Mouse (Mus musculus): ENCODE results near the gene Sugct. TPM values are rescaled to one million over a fixed set of nuclear protein-coding genes. Genes with fewer than 3 reads are reported as not detected.
A peak's percentile ranks its signal among the peaks of the same experiment; 100 is the strongest.

Sugct gene
- 0.63 and 1.1 TPM in 2 replicates for polyA plus RNA-seq (2012; rRNA removed)

DNA sequence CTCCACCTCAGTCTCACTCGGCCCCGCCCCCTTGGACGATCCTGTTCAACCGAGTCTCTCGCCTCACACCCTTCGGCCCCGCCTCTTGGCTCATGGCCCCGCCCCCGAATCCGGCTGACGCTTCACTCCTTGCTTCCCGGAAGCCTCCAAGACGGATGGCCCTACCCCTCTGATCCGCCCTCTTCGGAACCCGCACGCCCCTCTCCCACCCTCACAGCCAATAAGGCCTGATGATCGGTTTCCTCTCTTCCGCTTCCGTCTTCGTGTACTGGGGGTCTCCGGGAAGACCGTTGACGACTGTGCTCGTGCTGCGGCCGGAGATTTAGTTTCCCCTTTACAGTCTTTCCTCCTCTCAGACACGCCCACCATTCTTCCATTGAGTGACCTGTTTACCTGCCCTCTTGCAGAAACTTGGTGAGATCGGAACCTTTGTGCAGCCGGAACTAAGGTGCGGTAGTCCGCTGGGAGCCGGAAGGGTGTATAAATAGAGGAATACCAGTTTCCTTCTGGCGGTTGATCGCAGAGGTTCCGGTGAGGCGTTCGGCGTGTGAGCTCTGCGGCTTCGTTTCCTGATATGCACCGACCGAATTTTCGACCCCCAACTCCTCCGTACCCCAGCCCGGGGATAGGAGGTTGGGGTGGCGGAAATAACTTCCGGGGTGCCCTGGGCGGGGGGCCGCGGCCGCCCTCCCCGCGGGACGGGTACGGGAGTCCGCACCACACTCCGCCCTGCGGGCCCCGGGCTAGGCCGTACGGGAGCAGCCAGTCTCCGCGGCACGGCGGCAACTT, at the start of gene Sugct, which contains the start of gene Mplkip:
Gene Sugct (minus strand): TSS at position 643 of the 789 bp plus-strand sequence.
Gene Mplkip (plus strand): TSS at position 282 of the 789 bp plus-strand sequence.
- Histone ChIP-seq H3K4me1 (ENCODE audit: control insufficient read depth, insufficient read depth, low read length) (peaks cover 2% of the 10 kb centered on the region; the same call in 1 of the 2 replicates), H3K4me3 (replicated peaks; ENCODE audit: extremely low read depth, low read depth, low read length) (peak within 1 kb of the TSS; percentile 85)
- peak; percentile 69 for TF ChIP-seq POLR2A (IDR thresholded peaks at IDR 0.05; ENCODE audit: borderline replicate concordance, extremely low read depth, low read depth, low read length)
- no peak for TF ChIP-seq CTCF (IDR thresholded peaks at IDR 0.05; ENCODE audit: insufficient read depth, low read length)
- WGBS = under 1% methylated on average over 65 of the region's 66 CpGs
- DNase-seq = peak; percentile 100

DNA sequence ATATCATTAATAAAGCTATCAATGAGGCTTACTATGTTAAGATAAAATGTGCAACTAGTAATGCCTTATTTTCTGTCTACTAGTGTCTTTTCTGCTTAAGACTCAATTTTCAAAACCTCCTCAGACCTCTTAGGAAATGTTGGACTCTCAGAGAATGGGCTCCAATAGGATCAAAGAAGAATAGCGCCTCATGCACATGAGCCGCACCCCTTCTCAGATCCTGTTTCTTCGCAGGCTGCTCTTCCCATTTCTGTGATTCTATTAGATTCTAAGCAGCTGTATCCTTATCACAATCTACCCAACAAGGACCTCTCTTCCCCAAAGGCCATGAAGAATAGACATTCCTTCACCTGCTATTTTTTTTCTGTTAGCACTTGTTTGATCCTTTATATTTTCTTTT, 33.4 kb upstream of the Sugct start:
- H3K4me1 ChIP-seq (ENCODE audit: control insufficient read depth, insufficient read depth, low read length) = no peaks in the 10 kb centered on the region
- DNase-seq = no peak
- no peak for TF ChIP-seq CTCF (IDR thresholded peaks at IDR 0.05; ENCODE audit: insufficient read depth, low read length)
- no peak for TF ChIP-seq POLR2A (IDR thresholded peaks at IDR 0.05; ENCODE audit: borderline replicate concordance, extremely low read depth, low read depth, low read length)
- H3K4me3 ChIP-seq (replicated peaks; ENCODE audit: extremely low read depth, low read depth, low read length) = no peak overlapping the region
- 87% methylated on average over 3 of the region's 3 CpGs for WGBS

DNA sequence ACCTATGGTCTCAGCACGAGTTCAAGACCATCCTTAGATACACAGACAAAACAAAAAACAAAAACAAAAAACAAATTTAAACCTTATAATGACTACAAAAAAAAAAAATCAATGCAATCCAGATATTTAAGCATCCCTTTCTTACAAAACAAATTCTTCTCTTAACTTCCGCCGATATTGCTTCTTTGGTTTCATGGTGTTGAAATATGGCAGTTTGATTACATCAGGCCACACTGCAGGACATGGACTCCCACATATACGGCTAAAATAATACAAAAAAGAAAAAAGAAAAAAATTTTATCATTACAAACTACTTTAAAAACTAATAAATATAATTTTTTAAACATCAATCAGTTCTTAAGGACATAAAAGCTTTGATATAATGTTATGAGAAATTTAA, 32.6 kb upstream of the Sugct start:
- no peak for DNase-seq
- no peaks in the 10 kb centered on the region for H3K4me1 ChIP-seq (ENCODE audit: control insufficient read depth, insufficient read depth, low read length)
- TF ChIP-seq POLR2A (IDR thresholded peaks at IDR 0.05; ENCODE audit: borderline replicate concordance, extremely low read depth, low read depth, low read length) = no peak
- TF ChIP-seq CTCF (IDR thresholded peaks at IDR 0.05; ENCODE audit: insufficient read depth, low read length) = no peak
- H3K4me3 ChIP-seq (replicated peaks; ENCODE audit: extremely low read depth, low read depth, low read length) = no peak overlapping the region
- 75% methylated on average over 4 of the region's 4 CpGs for WGBS

DNA sequence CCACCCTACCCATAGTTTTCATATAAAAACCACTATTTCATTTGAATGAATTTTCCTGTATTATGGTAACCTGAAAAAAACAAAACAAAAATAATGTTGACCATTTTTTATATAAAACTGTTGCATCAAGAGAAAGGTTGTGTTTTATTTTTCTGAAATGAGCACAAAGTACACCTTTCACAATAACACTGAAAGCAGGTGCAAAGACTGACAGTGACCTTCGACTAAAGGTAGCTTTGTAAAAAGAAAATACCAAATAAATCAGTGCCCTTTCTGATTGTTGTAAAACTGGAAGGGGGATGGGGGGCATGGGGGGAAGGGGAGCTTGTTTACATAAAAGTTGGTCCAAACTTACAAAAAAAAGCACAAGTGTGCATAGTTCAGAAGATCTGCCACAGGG, 22.0 kb upstream of the Sugct start:
- WGBS = 89% methylated on average over 1 of the region's 1 CpGs
- H3K4me3 ChIP-seq (replicated peaks; ENCODE audit: extremely low read depth, low read depth, low read length) = no peak overlapping the region
- no peak for DNase-seq
- H3K4me1 ChIP-seq (ENCODE audit: control insufficient read depth, insufficient read depth, low read length) = no peaks in the 10 kb centered on the region
- TF ChIP-seq CTCF (IDR thresholded peaks at IDR 0.05; ENCODE audit: insufficient read depth, low read length) = no peak
- no peak for TF ChIP-seq POLR2A (IDR thresholded peaks at IDR 0.05; ENCODE audit: borderline replicate concordance, extremely low read depth, low read depth, low read length)

DNA sequence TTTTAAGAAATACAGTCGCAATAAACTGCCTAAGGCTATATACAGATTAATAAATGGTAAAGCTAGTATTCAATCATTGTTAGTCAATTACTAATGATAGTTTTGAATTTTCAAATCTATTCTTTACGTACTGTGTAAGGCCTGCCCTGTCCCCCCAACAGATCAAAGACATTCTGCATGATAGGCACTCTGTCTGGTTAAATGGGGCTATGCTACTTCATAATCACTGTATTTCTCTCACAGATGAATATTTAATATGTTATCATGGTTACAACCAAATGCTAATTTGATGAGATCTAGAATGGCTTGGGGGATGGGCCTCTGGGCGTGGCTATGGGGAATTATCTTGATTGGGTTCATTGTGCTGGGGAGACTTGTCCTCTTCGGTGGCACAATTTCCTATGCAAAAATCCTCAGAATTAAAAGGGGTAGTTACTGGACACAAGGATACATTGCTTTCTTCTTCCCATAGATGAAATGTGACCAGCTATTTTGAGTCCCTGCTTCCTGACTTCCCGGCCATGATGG, 13.5 kb upstream of the Sugct start:
- Histone ChIP-seq H3K4me3 (replicated peaks; ENCODE audit: extremely low read depth, low read depth, low read length) (no peak overlapping the region), H3K4me1 (ENCODE audit: control insufficient read depth, insufficient read depth, low read length) (no peaks in the 10 kb centered on the region)
- WGBS = 89% methylated on average over 5 of the region's 5 CpGs
- no peak for DNase-seq
- TF ChIP-seq CTCF (IDR thresholded peaks at IDR 0.05; ENCODE audit: insufficient read depth, low read length) (no peak), POLR2A (IDR thresholded peaks at IDR 0.05; ENCODE audit: borderline replicate concordance, extremely low read depth, low read depth, low read length) (no peak)

DNA sequence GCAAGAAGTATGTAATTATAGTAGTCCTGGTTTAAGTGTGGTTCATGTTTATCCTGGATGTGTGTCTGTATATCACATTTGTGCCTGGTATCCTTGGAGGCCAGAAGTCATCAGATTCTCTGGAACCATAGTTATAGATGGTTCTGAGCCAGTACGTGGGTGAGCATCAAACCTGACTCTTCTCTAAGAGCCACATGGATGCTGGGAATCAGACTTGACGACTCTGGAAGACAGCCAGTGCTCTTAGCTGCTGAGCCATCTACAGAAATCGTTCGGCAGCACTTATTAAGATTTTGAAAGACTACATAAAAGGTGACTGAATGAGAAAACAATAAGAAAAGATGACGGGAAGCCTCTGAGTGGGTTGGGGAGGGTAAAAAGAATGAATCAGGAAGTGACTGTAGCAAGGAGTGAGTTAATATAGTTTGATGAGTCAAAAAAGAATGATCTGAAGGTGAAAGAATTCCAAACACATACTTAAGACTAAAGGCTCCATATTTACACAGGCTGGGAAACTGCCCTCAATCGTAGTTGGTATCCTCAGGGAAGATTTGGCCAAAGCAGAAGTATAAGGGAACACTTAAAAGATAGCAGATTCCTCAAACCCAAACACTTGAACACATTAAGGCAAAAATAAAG, 10.0 kb upstream of the Sugct start:
- TF ChIP-seq POLR2A (IDR thresholded peaks at IDR 0.05; ENCODE audit: borderline replicate concordance, extremely low read depth, low read depth, low read length) (no peak), CTCF (IDR thresholded peaks at IDR 0.05; ENCODE audit: insufficient read depth, low read length) (no peak)
- 50% methylated on average over 6 of the region's 6 CpGs for WGBS
- DNase-seq = no peak
- Histone ChIP-seq H3K4me3 (replicated peaks; ENCODE audit: extremely low read depth, low read depth, low read length) (no peak overlapping the region), H3K4me1 (ENCODE audit: control insufficient read depth, insufficient read depth, low read length) (no peaks in the 10 kb centered on the region)

DNA sequence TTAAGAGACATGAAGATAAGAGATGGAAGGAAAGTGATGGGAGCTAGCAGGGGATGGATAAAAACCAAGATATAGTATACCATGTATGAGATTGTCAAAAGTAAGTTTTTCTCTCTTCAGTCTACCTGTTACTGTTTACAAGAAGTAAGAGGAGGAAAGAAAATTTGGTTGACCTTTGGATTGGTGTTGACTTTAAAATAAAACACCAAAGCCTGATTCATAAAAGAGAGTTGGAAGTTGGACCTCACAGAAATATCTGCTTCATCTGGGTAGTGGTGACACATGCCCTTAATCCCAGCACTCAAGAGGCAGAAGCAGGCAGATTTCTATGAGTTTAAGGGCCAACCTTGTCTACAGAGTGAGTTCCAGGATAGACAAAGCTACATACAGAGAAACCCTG, 7.0 kb upstream of the Sugct start:
- TF ChIP-seq POLR2A (IDR thresholded peaks at IDR 0.05; ENCODE audit: borderline replicate concordance, extremely low read depth, low read depth, low read length) (no peak), CTCF (IDR thresholded peaks at IDR 0.05; ENCODE audit: insufficient read depth, low read length) (no peak)
- H3K4me1 ChIP-seq (ENCODE audit: control insufficient read depth, insufficient read depth, low read length) = no peaks in the 10 kb centered on the region
- no peak for DNase-seq
- no peak overlapping the region for H3K4me3 ChIP-seq (replicated peaks; ENCODE audit: extremely low read depth, low read depth, low read length)

DNA sequence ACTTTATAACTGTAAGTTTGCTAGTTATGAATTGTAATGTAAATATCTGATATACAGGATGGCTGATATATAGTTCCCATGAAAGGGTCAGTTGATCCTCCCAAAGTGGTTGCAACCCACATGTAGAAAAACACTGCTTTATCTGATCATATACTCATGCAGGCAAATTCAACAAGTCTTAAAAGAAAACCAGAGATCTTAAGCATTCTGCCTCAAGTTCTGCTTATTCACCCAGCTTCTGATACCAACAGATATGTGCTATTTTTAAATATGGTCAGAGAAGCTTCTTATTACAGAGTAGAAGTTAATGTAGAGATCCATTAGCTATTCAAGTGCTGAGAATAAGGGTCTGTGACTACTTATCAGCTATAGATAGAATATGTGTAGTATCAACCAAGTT, 6.0 kb upstream of the Sugct start:
- no peak for DNase-seq
- Histone ChIP-seq H3K4me1 (ENCODE audit: control insufficient read depth, insufficient read depth, low read length) (no peaks in the 10 kb centered on the region), H3K4me3 (replicated peaks; ENCODE audit: extremely low read depth, low read depth, low read length) (no peak overlapping the region)
- no peak for TF ChIP-seq CTCF (IDR thresholded peaks at IDR 0.05; ENCODE audit: insufficient read depth, low read length)
- no peak for TF ChIP-seq POLR2A (IDR thresholded peaks at IDR 0.05; ENCODE audit: borderline replicate concordance, extremely low read depth, low read depth, low read length)

DNA sequence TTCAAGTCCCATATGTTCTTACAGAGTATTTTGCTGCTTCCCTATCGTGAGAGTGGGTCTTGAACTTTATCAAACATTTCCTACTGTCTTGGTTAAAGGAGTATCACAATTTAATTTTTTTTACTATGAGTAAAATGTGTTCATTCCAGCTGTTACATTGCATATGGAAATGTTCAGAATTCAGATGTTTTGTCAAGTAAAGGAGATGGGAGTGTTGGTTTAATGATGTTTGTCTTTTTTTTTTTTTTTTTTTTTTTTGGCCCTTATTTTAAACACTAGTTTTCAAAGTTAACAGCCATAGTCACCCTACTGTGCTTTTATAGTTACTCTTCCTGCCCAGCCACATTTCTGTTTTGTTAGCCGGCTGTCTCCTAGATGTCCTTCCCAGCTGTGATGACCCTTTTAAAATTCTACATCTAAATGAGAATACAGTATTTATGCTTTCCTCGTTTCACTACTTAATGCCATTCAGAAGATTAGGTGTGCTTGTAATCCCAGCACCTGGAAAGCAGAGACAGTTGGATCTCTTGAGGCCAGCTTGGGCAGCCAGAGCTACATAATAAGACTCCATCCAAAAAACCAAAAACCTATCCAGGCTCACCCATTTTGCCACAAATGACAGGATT, 4.8 kb upstream of the Sugct start:
- TF ChIP-seq CTCF (IDR thresholded peaks at IDR 0.05; ENCODE audit: insufficient read depth, low read length) = no peak
- TF ChIP-seq POLR2A (IDR thresholded peaks at IDR 0.05; ENCODE audit: borderline replicate concordance, extremely low read depth, low read depth, low read length) = no peak
- no peak overlapping the region for H3K4me3 ChIP-seq (replicated peaks; ENCODE audit: extremely low read depth, low read depth, low read length)
- 80% methylated on average over 3 of the region's 3 CpGs for WGBS
- no peaks in the 10 kb centered on the region for H3K4me1 ChIP-seq (ENCODE audit: control insufficient read depth, insufficient read depth, low read length)
- DNase-seq = no peak

All from lung, adult 2 months (tissue).